Mouse (Mus musculus) forebrain, embryonic 16.5 days (tissue): ENCODE results near the gene Mfsd9. TPM values are rescaled to one million over a fixed set of nuclear protein-coding genes. Genes with fewer than 3 reads are reported as not detected.

Experiments used
- ATAC-seq: fragments of 200-750 bp; cut with Nextera tagmentation; 2 replicates; pipeline ENCODE4 v1.8.0; 2017; ENCODE audit warnings: mild to moderate bottlenecking, moderate library complexity
- H3K27ac ChIP-seq: fragments of 300-500 bp; sonication (generic); 2 replicates; pipeline ENCODE4 v1.5.1; 2014; ENCODE audit warnings: low read length, control low read depth
- H3K27me3 ChIP-seq: fragments of 300-500 bp; sonication (generic); replicated peaks from 2 replicates; pipeline ENCODE4 v1.6.1; 2014; ENCODE audit warnings: low read length; ENCODE audit not compliant: control insufficient read depth, insufficient read depth
- H3K36me3 ChIP-seq: fragments of 300-500 bp; sonication (generic); 2 replicates; pipeline ENCODE4 v1.6.1; 2014; ENCODE audit not compliant: control insufficient read depth, insufficient read depth
- H3K4me1 ChIP-seq: fragments of 300-500 bp; sonication (generic); replicated peaks from 2 replicates; pipeline ENCODE4 v1.6.1; 2014; ENCODE audit warnings: low read length; ENCODE audit not compliant: control insufficient read depth, insufficient read depth
- H3K4me2 ChIP-seq: fragments of 300-500 bp; sonication (generic); 2 replicates; pipeline ENCODE4 v1.6.1; 2014; ENCODE audit warnings: mild to moderate bottlenecking, low read length, control low read depth
- H3K4me3 ChIP-seq: fragments of 300-500 bp; sonication (generic); replicated peaks from 2 replicates; pipeline ENCODE4 v1.5.1; 2014; ENCODE audit warnings: mild to moderate bottlenecking, low read length, control low read depth
- H3K9ac ChIP-seq: fragments of 300-500 bp; sonication (generic); replicated peaks from 2 replicates; pipeline ENCODE4 v1.6.1; 2014; ENCODE audit warnings: low read depth, low read length, control low read depth
- H3K9me3 ChIP-seq: fragments of 300-500 bp; sonication (generic); 2 replicates; pipeline ENCODE4 v1.6.1; 2016; ENCODE audit warnings: low read length; ENCODE audit not compliant: control insufficient read depth
- WGBS: fragments of 180-500 bp; shearing (Covaris S2); extraction: QIAGEN DNeasy Blood & Tissue Kit; methylation state at CpG from one replicate; pipeline ENCODE4 v1.1.7; 2014; 5-methylcytosine and 5-hydroxymethylcytosine counted together
- polyA plus RNA-seq: library from polyadenylated mRNA; unstranded; fragments of >200 nt; fragmentation: Nextera tagmentation; extraction: Ambion mirVana; gene quantifications from 2 replicates; pipeline ENCODE4 v1.2.1, GENCODE M21; 2015

The Mfsd9 gene
- polyA plus RNA-seq: 7.1 and 7.5 TPM in 2 replicates

DNA sequence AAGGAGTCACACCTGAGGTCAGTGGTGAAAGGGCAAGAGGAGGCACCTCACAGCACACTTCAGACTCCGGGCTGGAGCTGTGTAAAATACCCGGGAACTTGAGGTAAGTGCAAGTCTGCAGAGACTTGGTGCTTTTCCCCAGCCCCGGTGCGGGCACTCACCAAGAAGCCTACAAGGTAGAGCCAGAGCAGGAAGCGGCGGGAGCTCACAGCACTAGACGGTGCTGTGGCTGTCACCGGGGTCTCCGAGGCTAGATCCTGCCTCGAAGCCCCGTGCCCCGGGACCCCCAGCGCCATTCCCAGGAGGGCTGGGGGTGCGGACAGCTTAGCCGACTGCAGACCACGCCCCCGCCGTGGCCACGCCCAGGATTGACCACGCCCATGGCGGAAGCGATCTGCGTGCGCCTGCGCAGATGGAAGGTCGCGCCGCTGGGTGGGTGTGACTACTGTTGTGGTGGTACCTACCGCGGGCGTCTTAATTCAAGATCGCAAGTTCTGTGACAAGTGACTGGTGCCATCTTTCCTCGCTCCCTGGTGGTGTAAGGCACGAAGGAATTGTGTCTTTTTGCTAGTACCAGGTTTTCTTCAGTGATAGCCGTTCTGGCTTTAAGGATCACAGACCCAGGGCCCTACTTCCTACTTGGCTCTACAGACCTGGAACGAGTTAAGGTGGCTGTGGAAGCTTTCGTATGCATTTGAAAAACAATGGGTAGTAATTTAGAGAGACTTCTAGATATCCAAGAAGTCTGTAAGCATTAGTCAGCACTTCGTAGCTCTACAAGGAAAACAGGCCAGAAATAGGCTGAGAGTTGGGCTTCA lies at the start of gene Mfsd9:
Gene Mfsd9, minus strand, starts transcription at position 364 of the 818 bp plus-strand sequence.
- H3K9ac ChIP-seq: peak within 1 kb of the TSS; percentile 59
- peaks cover 19% of the 10 kb centered on the region for H3K4me1 ChIP-seq
- 3% methylated on average over 38 of the region's 38 CpGs for WGBS
- peak; percentile 88 for ATAC-seq
- peak within 1 kb of the TSS; percentile 29 for H3K27ac ChIP-seq
- no peaks in the 10 kb centered on the region for H3K36me3 ChIP-seq
- H3K9me3 ChIP-seq: no peaks in the 10 kb centered on the region
- peak within 1 kb of the TSS; percentile 65 for H3K4me3 ChIP-seq
- peak within 1 kb of the TSS; percentile 52 for H3K4me2 ChIP-seq
- no peaks in the 10 kb centered on the region for H3K27me3 ChIP-seq

- Histone ChIP-seq H3K9me3 (no peaks in the 10 kb centered on the region), H3K4me3 (no peak overlapping the region), H3K4me2 (no peak overlapping the region), H3K27ac (no peak overlapping the region), H3K36me3 (no peaks in the 10 kb centered on the region), H3K27me3 (no peaks in the 10 kb centered on the region), H3K4me1 (no peaks in the 10 kb centered on the region), H3K9ac (no peak overlapping the region)
- no peak for ATAC-seq
- 85% methylated on average over 4 of the region's 4 CpGs for WGBS
Measured at GRCm38 (mm10) chr1:40835468-40835867, 45.0 kb upstream of the Mfsd9 start.

DNA sequence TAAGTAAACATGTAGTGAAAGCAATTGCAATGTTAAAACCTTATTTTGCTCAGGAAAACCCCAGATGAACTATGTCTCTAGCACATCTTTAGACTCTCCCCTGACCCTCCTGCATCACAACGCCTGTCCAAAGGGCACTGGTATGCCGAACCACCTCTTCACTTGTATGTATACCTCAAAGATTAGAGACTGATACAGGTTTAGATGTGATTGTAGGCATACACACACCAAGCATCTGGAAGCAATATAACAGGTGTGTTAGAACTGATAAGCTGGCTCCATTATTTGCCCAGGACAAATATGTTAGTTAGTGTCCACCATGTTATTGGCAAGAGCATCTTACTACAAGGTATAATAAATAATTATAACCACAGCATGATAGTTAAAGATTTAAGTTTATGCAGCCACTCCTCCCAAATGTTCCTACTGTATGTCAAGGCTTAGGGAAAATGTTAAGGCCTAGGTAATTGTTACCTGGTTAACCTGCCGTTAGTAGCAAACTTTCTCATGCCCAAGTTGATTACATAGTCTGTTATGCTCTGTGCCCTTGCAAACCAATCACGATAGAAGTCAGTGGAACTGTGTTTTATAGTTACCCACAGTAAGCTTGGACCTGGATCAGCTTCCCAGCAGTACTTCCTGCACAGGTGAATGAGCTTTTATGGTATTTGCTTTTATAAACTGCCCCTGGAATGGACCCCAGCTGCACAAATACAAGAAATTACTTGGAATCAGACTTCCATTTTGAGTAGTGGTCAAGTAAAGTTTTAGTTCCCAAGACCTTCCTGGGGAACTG lies 40.4 kb upstream of the Mfsd9 start:
- no peak overlapping the region for H3K27ac ChIP-seq
- no peak for ATAC-seq
- H3K9me3 ChIP-seq: no peaks in the 10 kb centered on the region
- H3K36me3 ChIP-seq: no peaks in the 10 kb centered on the region
- no peak overlapping the region for H3K4me3 ChIP-seq
- no peaks in the 10 kb centered on the region for H3K4me1 ChIP-seq
- no peaks in the 10 kb centered on the region for H3K27me3 ChIP-seq
- no peak overlapping the region for H3K4me2 ChIP-seq
- no peak overlapping the region for H3K9ac ChIP-seq
- 92% methylated on average over 4 of the region's 4 CpGs for WGBS

GRCm38 (mm10) chr1:40829213-40829914 lies 38.9 kb upstream of the Mfsd9 start:
- Histone ChIP-seq H3K9me3 (no peaks in the 10 kb centered on the region), H3K27me3 (no peaks in the 10 kb centered on the region), H3K4me1 (no peaks in the 10 kb centered on the region), H3K4me3 (no peak overlapping the region), H3K9ac (no peak overlapping the region), H3K36me3 (no peaks in the 10 kb centered on the region), H3K4me2 (no peak overlapping the region), H3K27ac (no peak overlapping the region)
- no peak for ATAC-seq
- WGBS: 76% methylated on average over 10 of the region's 10 CpGs

GRCm38 (mm10) chr1:40825826-40826225 lies 35.3 kb upstream of the Mfsd9 start:
- ATAC-seq: no peak
- no peaks in the 10 kb centered on the region for H3K27me3 ChIP-seq
- 78% methylated on average over 7 of the region's 7 CpGs for WGBS
- no peak overlapping the region for H3K27ac ChIP-seq
- H3K9me3 ChIP-seq: no peaks in the 10 kb centered on the region
- no peak overlapping the region for H3K4me2 ChIP-seq
- no peak overlapping the region for H3K9ac ChIP-seq
- H3K36me3 ChIP-seq: no peaks in the 10 kb centered on the region
- H3K4me1 ChIP-seq: no peaks in the 10 kb centered on the region
- H3K4me3 ChIP-seq: no peak overlapping the region

DNA sequence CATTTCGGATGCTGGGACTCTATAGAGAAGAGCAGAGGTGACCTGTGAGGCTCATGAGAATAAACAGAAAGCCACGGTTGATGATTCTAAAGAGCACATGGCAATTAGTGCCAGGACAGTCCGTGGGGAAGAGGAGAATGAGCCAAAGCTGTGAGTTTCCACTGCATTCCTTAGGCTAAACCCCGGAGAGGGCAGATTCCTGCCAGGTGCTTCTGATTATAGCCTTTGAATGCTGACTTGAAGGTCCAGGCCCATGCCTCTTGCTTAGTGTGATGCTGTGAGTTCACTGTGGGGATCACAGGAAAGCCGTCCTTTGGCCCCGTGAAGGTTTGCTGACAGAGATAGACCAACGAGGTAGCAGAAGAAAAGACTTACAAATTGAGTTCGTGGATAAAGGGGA lies 34.4 kb upstream of the Mfsd9 start:
- H3K9ac ChIP-seq: no peak overlapping the region
- H3K27me3 ChIP-seq: no peaks in the 10 kb centered on the region
- H3K36me3 ChIP-seq: no peaks in the 10 kb centered on the region
- no peak overlapping the region for H3K4me2 ChIP-seq
- no peaks in the 10 kb centered on the region for H3K4me1 ChIP-seq
- no peak overlapping the region for H3K4me3 ChIP-seq
- WGBS: 67% methylated on average over 8 of the region's 8 CpGs
- no peak for ATAC-seq
- no peak overlapping the region for H3K27ac ChIP-seq
- no peaks in the 10 kb centered on the region for H3K9me3 ChIP-seq

DNA sequence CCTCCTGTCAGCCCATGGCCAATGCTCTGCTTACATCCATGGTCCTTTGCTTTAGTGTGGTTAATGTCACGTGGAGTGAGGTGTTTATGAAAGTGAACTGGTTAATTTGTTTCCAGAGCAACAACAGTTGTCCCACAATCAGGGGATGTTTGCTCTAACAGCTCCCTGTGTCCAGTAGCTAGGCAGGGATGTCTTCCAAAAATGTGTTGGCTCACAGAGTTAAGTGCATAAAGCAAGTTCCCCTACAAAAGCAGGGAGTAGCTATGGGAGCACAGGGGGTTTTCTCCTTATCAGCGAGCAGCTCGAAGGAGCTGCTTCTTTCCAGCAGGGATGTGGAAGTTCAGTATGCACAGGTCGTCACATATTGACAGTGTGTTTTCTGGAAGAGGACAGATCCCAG lies 34.0 kb upstream of the Mfsd9 start:
- Histone ChIP-seq H3K27ac (no peak overlapping the region), H3K4me1 (no peaks in the 10 kb centered on the region), H3K4me2 (no peak overlapping the region), H3K36me3 (no peaks in the 10 kb centered on the region), H3K27me3 (no peaks in the 10 kb centered on the region), H3K9ac (no peak overlapping the region), H3K4me3 (no peak overlapping the region), H3K9me3 (no peaks in the 10 kb centered on the region)
- no peak for ATAC-seq
- 77% methylated on average over 4 of the region's 4 CpGs for WGBS

DNA sequence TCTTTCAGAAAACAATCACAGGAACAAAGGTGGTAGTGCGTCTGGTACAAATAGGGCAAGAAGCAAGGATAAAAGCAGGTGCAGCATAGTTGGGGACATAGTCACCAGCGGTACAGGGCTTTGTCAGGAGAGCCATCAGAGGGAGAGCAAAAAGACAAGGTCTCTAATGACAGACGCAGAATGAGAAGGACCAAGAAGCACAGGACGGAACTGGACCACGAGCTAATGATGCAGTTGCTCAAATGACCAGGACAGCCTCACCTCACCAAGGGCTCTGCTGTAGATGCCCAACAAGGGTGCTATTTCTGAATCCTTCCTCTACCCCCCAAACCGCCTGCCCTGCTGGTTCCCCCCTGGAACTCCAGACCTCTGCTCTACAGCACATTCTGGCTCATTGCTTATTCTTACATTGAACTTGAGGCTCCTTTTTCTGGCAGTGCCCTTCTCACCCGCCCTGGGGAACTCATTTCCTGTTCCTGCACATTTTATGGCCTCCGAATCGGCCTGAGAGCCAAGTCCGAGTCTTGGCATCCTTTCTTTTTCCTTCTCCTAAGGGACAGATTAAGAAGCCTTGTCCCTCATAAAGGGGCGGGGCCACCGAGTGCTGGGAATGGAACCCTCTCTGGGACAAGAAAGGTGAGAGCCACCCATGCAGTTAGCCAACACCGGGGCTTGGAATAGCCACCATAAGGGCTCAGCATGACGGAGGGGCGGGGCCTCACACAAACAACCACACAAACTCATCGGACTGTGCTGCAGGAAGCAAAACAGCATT lies 24.8 kb upstream of the Mfsd9 start:
- Histone ChIP-seq H3K4me2 (no peak overlapping the region), H3K36me3 (no peaks in the 10 kb centered on the region), H3K4me1 (no peaks in the 10 kb centered on the region), H3K9ac (no peak overlapping the region), H3K4me3 (no peak overlapping the region), H3K27ac (no peak overlapping the region), H3K27me3 (no peaks in the 10 kb centered on the region), H3K9me3 (no peaks in the 10 kb centered on the region)
- ATAC-seq: no peak
- 72% methylated on average over 16 of the region's 16 CpGs for WGBS
